Mouse (Mus musculus) MEL (cell line): ENCODE data around the gene Gm813. TPM values are rescaled to one million over a fixed set of nuclear protein-coding genes. Genes with fewer than 3 reads are reported as not detected.

ENCODE experiments used
- DNase-seq: peaks from one replicate; pipeline ENCODE4 v3.0.0; 2011; ENCODE audit warnings: low read depth, low spot score
- H3K27ac ChIP-seq: 2 replicates; pipeline ENCODE4 v1.5.1; 2012; ENCODE audit warnings: low read depth, mild to moderate bottlenecking, control low read depth, low read length, moderate library complexity; ENCODE audit not compliant: control insufficient read depth
- H3K27me3 ChIP-seq, 2 experiments: fragments of 150-350 bp in 1 of 2; sonication (generic) in 1 of 2; 2 replicates each; pipeline ENCODE4 v1.6.1; 2012; ENCODE audit warnings: low read length in 2 of 2, mild to moderate bottlenecking in 2 of 2, improper control_type of control experiment in 1 of 2, moderate library complexity in 1 of 2; ENCODE audit not compliant: insufficient read depth in 2 of 2, control insufficient read depth in 1 of 2
- H3K36me3 ChIP-seq, 2 experiments: 2 replicates each; pipeline ENCODE4 v1.6.1; 2012 to 2014; ENCODE audit warnings: low read length in 2 of 2, improper control_type of control experiment in 1 of 2, inconsistent platforms in 1 of 2, mild to moderate bottlenecking in 1 of 2; ENCODE audit not compliant: insufficient read depth in 2 of 2, control insufficient read depth in 1 of 2
- H3K4me1 ChIP-seq, 2 experiments: fragments of 150-350 bp in 1 of 2; sonication (generic) in 1 of 2; 2 replicates each; pipeline ENCODE4 v1.6.1; 2012; ENCODE audit warnings: low read length in 2 of 2, improper control_type of control experiment in 1 of 2, mild to moderate bottlenecking in 1 of 2; ENCODE audit not compliant: insufficient read depth in 2 of 2, control insufficient read depth in 1 of 2
- H3K4me3 ChIP-seq, 2 experiments: fragments of 150-350 bp in 1 of 2; sonication (generic) in 1 of 2; 2 replicates each; pipeline ENCODE4 v1.5.1; 2012; ENCODE audit warnings: low read depth in 2 of 2, low read length in 2 of 2, mild to moderate bottlenecking in 2 of 2, moderate library complexity in 2 of 2, control low read depth in 1 of 2, improper control_type of control experiment in 1 of 2; ENCODE audit not compliant: control insufficient read depth in 1 of 2, insufficient read depth in 1 of 2
- H3K79me2 ChIP-seq: 2 replicates; pipeline ENCODE4 v1.6.1; 2012; ENCODE audit warnings: mild to moderate bottlenecking, low read length, moderate library complexity; ENCODE audit not compliant: control insufficient read depth, poor library complexity, insufficient read depth
- H3K9ac ChIP-seq: 2 replicates; pipeline ENCODE4 v1.6.1; 2012; ENCODE audit warnings: low read depth, mild to moderate bottlenecking, control low read depth, low read length, moderate library complexity; ENCODE audit not compliant: control insufficient read depth, poor library complexity, severe bottlenecking
- H3K9me3 ChIP-seq: fragments of 150-350 bp; sonication (generic); replicated peaks from 2 replicates; pipeline ENCODE4 v1.6.1; 2012; ENCODE audit warnings: mild to moderate bottlenecking, low read length, improper control_type of control experiment, moderate library complexity; ENCODE audit not compliant: insufficient read depth
- CTCF ChIP-seq, 3 experiments: IDR thresholded peaks in 2 of 3; conservative IDR thresholded peaks in 1 of 3; 2 replicates each; pipeline ENCODE4 v1.5.1; 2011 to 2012; ENCODE audit warnings: low read length in 3 of 3, low read depth in 2 of 3, mild to moderate bottlenecking in 2 of 3, improper control_type of control experiment in 1 of 3, inconsistent platforms in 1 of 3, mixed read lengths in 1 of 3, moderate library complexity in 1 of 3; ENCODE audit not compliant: control insufficient read depth in 1 of 3, insufficient read depth in 1 of 3, poor library complexity in 1 of 3, severe bottlenecking in 1 of 3
- EP300 ChIP-seq, 2 experiments: IDR thresholded peaks; 2 replicates each; pipeline ENCODE4 v1.6.1; 2011; ENCODE audit warnings: improper control_type of control experiment in 2 of 2, low read length in 2 of 2, low read depth in 1 of 2, mild to moderate bottlenecking in 1 of 2
- ETS1 ChIP-seq: IDR thresholded peaks from 2 replicates; pipeline ENCODE4 v1.6.1; 2012; ENCODE audit warnings: low read depth, mild to moderate bottlenecking, inconsistent platforms, low read length, improper control_type of control experiment, moderate library complexity
- GATA1 ChIP-seq: IDR thresholded peaks from 2 replicates; pipeline ENCODE4 v1.6.1; 2011; ENCODE audit warnings: low read depth, low read length, improper control_type of control experiment
- HCFC1 ChIP-seq: IDR thresholded peaks from 2 replicates; pipeline ENCODE4 v1.6.1; 2012; ENCODE audit warnings: low read depth, mild to moderate bottlenecking, inconsistent platforms, low read length, improper control_type of control experiment, moderate library complexity
- JUND ChIP-seq: IDR thresholded peaks from 2 replicates; pipeline ENCODE4 v1.6.1; 2011; ENCODE audit warnings: low read depth, mild to moderate bottlenecking, improper control_type of control experiment, low read length
- MAFK ChIP-seq: IDR thresholded peaks from 2 replicates; pipeline ENCODE4 v1.6.1; 2011; ENCODE audit warnings: low read depth, mild to moderate bottlenecking, low read length, improper control_type of control experiment, borderline replicate concordance
- MAX ChIP-seq: IDR thresholded peaks from 2 replicates; pipeline ENCODE4 v1.6.1; 2011; ENCODE audit warnings: low read length, improper control_type of control experiment
- MAZ ChIP-seq: IDR thresholded peaks from 2 replicates; pipeline ENCODE4 v1.6.1; 2012; ENCODE audit warnings: low read depth, mild to moderate bottlenecking, inconsistent platforms, low read length, improper control_type of control experiment
- MEF2A ChIP-seq: IDR thresholded peaks from 2 replicates; pipeline ENCODE4 v1.6.1; 2014; ENCODE audit warnings: low read depth, mild to moderate bottlenecking, inconsistent platforms, low read length, improper control_type of control experiment; ENCODE audit not compliant: poor library complexity, insufficient replicate concordance, severe bottlenecking; ENCODE audit errors: extremely low read depth
- MXI1 ChIP-seq: IDR thresholded peaks from 2 replicates; pipeline ENCODE4 v1.6.1; 2011; ENCODE audit warnings: mild to moderate bottlenecking, low read depth, low read length, improper control_type of control experiment
- NELFE ChIP-seq: IDR thresholded peaks from 2 replicates; pipeline ENCODE4 v1.6.1; 2011; ENCODE audit warnings: low read depth, low read length, improper control_type of control experiment
- POLR2A ChIP-seq, 2 experiments: IDR thresholded peaks; 2 replicates each; pipeline ENCODE4 v1.6.1; 2011 to 2012; ENCODE audit warnings: low read length in 2 of 2, mild to moderate bottlenecking in 2 of 2, control low read depth in 1 of 2, improper control_type of control experiment in 1 of 2, low read depth in 1 of 2, moderate library complexity in 1 of 2; ENCODE audit not compliant: control insufficient read depth in 1 of 2, insufficient read depth in 1 of 2, poor library complexity in 1 of 2
- RAD21 ChIP-seq: IDR thresholded peaks from 2 replicates; pipeline ENCODE4 v1.6.1; 2011; ENCODE audit warnings: mild to moderate bottlenecking, low read depth, low read length, improper control_type of control experiment
- SIN3A ChIP-seq: IDR thresholded peaks from 2 replicates; pipeline ENCODE4 v1.6.1; 2012; ENCODE audit warnings: low read length, improper control_type of control experiment, inconsistent platforms
- SMC3 ChIP-seq: IDR thresholded peaks from 2 replicates; pipeline ENCODE4 v1.6.1; 2011; ENCODE audit warnings: low read depth, low read length, improper control_type of control experiment
- TAL1 ChIP-seq: IDR thresholded peaks from 2 replicates; pipeline ENCODE4 v1.6.1; 2012; ENCODE audit warnings: mild to moderate bottlenecking, inconsistent platforms, low read length, moderate library complexity, mixed read lengths
- TBP ChIP-seq: IDR thresholded peaks from 2 replicates; pipeline ENCODE4 v1.8.0; 2011; ENCODE audit warnings: low read depth, low read length, improper control_type of control experiment
- TCF12 ChIP-seq: IDR thresholded peaks from 2 replicates; pipeline ENCODE4 v1.6.1; 2014; ENCODE audit warnings: low read depth, mild to moderate bottlenecking, inconsistent platforms, low read length, improper control_type of control experiment, moderate library complexity
- USF1 ChIP-seq: IDR thresholded peaks from 2 replicates; pipeline ENCODE4 v1.6.1; 2014; ENCODE audit warnings: low read depth, mild to moderate bottlenecking, inconsistent platforms, low read length, improper control_type of control experiment, moderate library complexity
- ZMIZ1 ChIP-seq: IDR thresholded peaks from 2 replicates; pipeline ENCODE4 v1.6.1; 2012; ENCODE audit warnings: low read depth, mild to moderate bottlenecking, inconsistent platforms, low read length, improper control_type of control experiment, moderate library complexity
- polyA plus RNA-seq, 2 experiments: library from polyadenylated mRNA; stranded (reverse) in 1 of 2; unstranded in 1 of 2; fragments of >175 nt in 1 of 2; fragments of >200 nt in 1 of 2; gene quantifications; 2 replicates each; pipeline versions ENCODE4 v1.2.1 to v1.2.4; 2012; ENCODE audit warnings: low replicate concordance in 2 of 2, low read depth in 1 of 2; ENCODE audit not compliant: insufficient read length in 2 of 2, insufficient read depth in 1 of 2, missing spikeins in 1 of 2
- total RNA-seq: library from RNA; depleted of rRNA; stranded (reverse); fragments of 300-350 nt; gene quantifications from 2 replicates; pipeline ENCODE4 v1.2.3, GENCODE M21; 2012

The Gm813 gene
- total and polyA plus RNA-seq, 3 experiments = not detected

- no peak; the same call in 1 of the 2 replicates for TF ChIP-seq TAL1
Measured at GRCm38 (mm10) chr16:58603831-58604230, 12.9 kb downstream of the Gm813 start (continued).

GRCm38 (mm10) chr16:58600846-58601245 lies 15.9 kb downstream of the Gm813 start:
- Histone ChIP-seq H3K27me3 (no peaks in the 10 kb centered on the region), H3K27ac (no peak overlapping the region), H3K36me3 (peaks cover 0 to 23% of the 10 kb centered on the region in 2 experiments; a peak in 2 of 4 replicates), H3K9ac (no peak overlapping the region), H3K79me2 (no peaks in the 10 kb centered on the region), H3K4me3 (no peak overlapping the region), H3K4me1 (peaks cover 0 to 18% of the 10 kb centered on the region in 2 experiments; a peak in 3 of 4 replicates), H3K9me3 (no peaks in the 10 kb centered on the region)
- DNase-seq = no peak
- TF ChIP-seq HCFC1 (no peak), RAD21 (no peak), MAZ (no peak), SIN3A (no peak), MAX (no peak), MAFK (no peak), JUND (no peak), ETS1 (no peak)

GRCm38 (mm10) chr16:58591299-58591698 lies 25.5 kb downstream of the Gm813 start:
- Histone ChIP-seq H3K79me2 (no peaks in the 10 kb centered on the region), H3K4me3 (no peak overlapping the region)
- TF ChIP-seq MXI1 (no peak), EP300 (IDR thresholded peaks at IDR 0.05; ENCODE audit: low read depth in 1 of 2, low read length in 2 of 2) (no peak), MAX (no peak), NELFE (no peak), HCFC1 (no peak), ZMIZ1 (no peak), TBP (no peak), SIN3A (no peak), SMC3 (no peak), POLR2A (IDR thresholded peaks at IDR 0.05; ENCODE audit: control insufficient read depth in 1 of 2, insufficient read depth in 1 of 2, low read depth in 1 of 2, low read length in 2 of 2, poor library complexity in 1 of 2) (no peak), MEF2A (no peak), ETS1 (no peak), USF1 (no peak), MAFK (no peak), GATA1 (no peak), RAD21 (no peak), TCF12 (no peak), CTCF (IDR thresholded peaks at IDR 0.05 in 2 of 3, conservative IDR thresholded peaks at IDR 0.05 in 1 of 3; ENCODE audit: control insufficient read depth in 1 of 3, insufficient read depth in 1 of 3, low read depth in 2 of 3, low read length in 3 of 3, poor library complexity in 1 of 3, severe bottlenecking in 1 of 3) (no peak)

More at GRCm38 (mm10) chr16:58591299-58591698, 25.5 kb downstream of the Gm813 start:
- H3K27ac ChIP-seq = no peak overlapping the region
- H3K9me3 ChIP-seq = no peaks in the 10 kb centered on the region
- H3K27me3 ChIP-seq = no peaks in the 10 kb centered on the region
- DNase-seq = no peak
- H3K4me1 ChIP-seq = no peaks in the 10 kb centered on the region
- no peaks in the 10 kb centered on the region for H3K36me3 ChIP-seq
- H3K9ac ChIP-seq = no peak overlapping the region
